In genomic region chr2:115923247-115923646, GRCm38 (mm10) we compare ENCODE assay signal across 15 mouse cellular contexts.
A peak's percentile ranks its signal among the peaks of the same experiment; 100 is the strongest.
DNase-seq lines count a peak whose midpoint lies in the region; ATAC-seq and TF ChIP-seq lines count a peak whose summit lies in the region.
"Had no signal": no experiment of that assay in that cellular context is flagged by ENCODE, and none has a peak within 500 bp of the region (broad histone marks: within the 10 kb centered on the region; RNA-seq: fewer than 3 reads in every experiment).

No protein-coding gene starts in this region.

- peak; percentile 72 for ATAC-seq in lung, embryonic 16.5 days (ENCODE audit: low read depth)
- peak; percentile 21 for ATAC-seq in forebrain, postnatal 0 days
- ATAC-seq: liver, postnatal 0 days; midbrain, embryonic 13.5 days had no signal

- no peaks in the 10 kb centered on the region for H3K9me3 ChIP-seq in lung, embryonic 16.5 days (ENCODE audit: control insufficient read depth, low read length)
- H3K9me3 ChIP-seq in forebrain, postnatal 0 days (ENCODE audit: low read length): no peaks in the 10 kb centered on the region
- H3K9me3 ChIP-seq: midbrain, embryonic 13.5 days had no signal

- no peak for TF ChIP-seq CTCF in forebrain, postnatal 0 days (IDR thresholded peaks at IDR 0.05; ENCODE audit: low read depth)

- no peaks in the 10 kb centered on the region for H3K27me3 ChIP-seq in lung, embryonic 16.5 days (ENCODE audit: control insufficient read depth, insufficient read depth, low read depth, low read length)
- H3K27me3 ChIP-seq in forebrain, postnatal 0 days (ENCODE audit: insufficient read depth, low read length): no peaks in the 10 kb centered on the region

- no peaks in the 10 kb centered on the region for H3K36me3 ChIP-seq in lung, embryonic 16.5 days (ENCODE audit: control insufficient read depth, insufficient read depth, low read length)
- H3K36me3 ChIP-seq in forebrain, postnatal 0 days (ENCODE audit: insufficient read depth): peaks cover 5% of the 10 kb centered on the region; the same call in 1 of the 2 replicates
- H3K36me3 ChIP-seq: midbrain, embryonic 13.5 days had no signal

- no peak overlapping the region for H3K9ac ChIP-seq in lung, embryonic 16.5 days (ENCODE audit: low read length)
- H3K9ac ChIP-seq in forebrain, postnatal 0 days: no peak overlapping the region
- H3K9ac ChIP-seq: liver, postnatal 0 days; midbrain, embryonic 13.5 days had no signal

- peaks cover 25% of the 10 kb centered on the region for H3K4me1 ChIP-seq in lung, embryonic 16.5 days (replicated peaks; ENCODE audit: control insufficient read depth, insufficient read depth, low read length)
- no peaks in the 10 kb centered on the region for H3K4me1 ChIP-seq in forebrain, postnatal 0 days (ENCODE audit: insufficient read depth)

- peak overlapping the region; percentile 36; the same call in 1 of the 2 replicates for H3K27ac ChIP-seq in lung, embryonic 16.5 days (ENCODE audit: low read length)
- H3K27ac ChIP-seq in forebrain, postnatal 0 days (ENCODE audit: low read depth, low read length): 0 out of 2 replicates have a peak overlapping the region, but pooled peaks have one; percentile 31
- H3K27ac ChIP-seq: layer of hippocampus, adult 2 months; midbrain, embryonic 13.5 days; stomach, postnatal 0 days had no signal

- DNase-seq in lung, postnatal 4 days: no peak
- peak; percentile 58 for DNase-seq in embryo, embryonic 10.5 days (ENCODE audit: low spot score)
- no peak for DNase-seq in forebrain, postnatal 0 days
- peak; percentile 22 for DNase-seq in retina, embryonic 14.5 days (ENCODE audit: low spot score)
- no peak for DNase-seq in adrenal gland, postnatal 10 days
- no peak for DNase-seq in heart, postnatal 25 days (ENCODE audit: low spot score)
- DNase-seq: cerebellum, postnatal 25 days; gastrocnemius, postnatal 14 days; kidney, adult 2 months; left cerebral cortex, postnatal 4 days; liver, postnatal 0 days had no signal

- H3K4me2 ChIP-seq in lung, embryonic 16.5 days (ENCODE audit: low read depth, low read length): 0 out of 2 replicates have a peak overlapping the region, but pooled peaks have one; percentile 6
- H3K4me2 ChIP-seq in forebrain, postnatal 0 days (ENCODE audit: low read depth): no peak overlapping the region
- H3K4me2 ChIP-seq: midbrain, embryonic 13.5 days had no signal

- intact Hi-C loops in heart, postnatal 25 days (cut with DNase I): no loop called here

- no peak overlapping the region for H3K4me3 ChIP-seq in lung, embryonic 16.5 days (ENCODE audit: low read length)
- H3K4me3 ChIP-seq in forebrain, postnatal 0 days (ENCODE audit: low read depth, low read length): no peak overlapping the region
- H3K4me3 ChIP-seq: layer of hippocampus, adult 2 months; midbrain, embryonic 13.5 days had no signal

- WGBS in lung, embryonic 16.5 days: 21% methylated on average over 6 of the region's 6 CpGs
- WGBS in forebrain, postnatal 0 days: 28% methylated on average over 6 of the region's 6 CpGs

Comparison
In these comparisons a context has a peak if more than half of its experiments do, and no peak if none do; other contexts are left out.
1. DNase-seq: peak in embryo, embryonic 10.5 days (single experiment) and retina, embryonic 14.5 days (single experiment); none in lung, postnatal 4 days (0 of 2), forebrain, postnatal 0 days (single experiment), adrenal gland, postnatal 10 days (single experiment) and heart, postnatal 25 days (single experiment).